Comparison of ENCODE assay signal across 8 mouse cellular contexts in genomic region chr1:133924141-133924875, GRCm38 (mm10). TPM values are rescaled to one million over a fixed set of nuclear protein-coding genes. Genes with fewer than 3 reads are reported as not detected.
DNase-seq lines count a peak whose midpoint lies in the region; ATAC-seq lines count a peak whose summit lies in the region.

No protein-coding gene starts in this region.

- DNase-seq in layer of hippocampus, adult 11-12 months (ENCODE audit: low spot score), result peak; percentile 49
- DNase-seq in layer of hippocampus, adult 9-10 months (ENCODE audit: low spot score), result no peak
- DNase-seq in embryo, embryonic 10.5 days (ENCODE audit: low spot score), result peak; percentile 64
- DNase-seq in urinary bladder, postnatal 36 days (ENCODE audit: low spot score in 2 of 2), result no peak
- DNase-seq in lung, postnatal 14 days, result no peak
- DNase-seq in gastrocnemius, postnatal 10 days, result no peak

- 26% methylated on average over 7 of the region's 7 CpGs for WGBS in hindbrain, embryonic 16.5 days
- WGBS in neural tube, embryonic 13.5 days, result 18% methylated on average over 7 of the region's 7 CpGs

- H3K4me2 ChIP-seq in hindbrain, embryonic 16.5 days (ENCODE audit: low read length), result peak overlapping the region; percentile 18; the same call in 1 of the 2 replicates
- peak overlapping the region; percentile 29 for H3K4me2 ChIP-seq in neural tube, embryonic 13.5 days

- peak; percentile 55 for ATAC-seq in hindbrain, embryonic 16.5 days
- peak; percentile 79 for ATAC-seq in neural tube, embryonic 13.5 days (ENCODE audit: low read depth)

- no peak overlapping the region for H3K9ac ChIP-seq in hindbrain, embryonic 16.5 days (ENCODE audit: low read depth, low read length)
- H3K9ac ChIP-seq in neural tube, embryonic 13.5 days, result peak overlapping the region; percentile 31; the same call in 1 of the 2 replicates

- H3K27ac ChIP-seq in hindbrain, embryonic 16.5 days (ENCODE audit: low read depth, low read length), result no peak overlapping the region
- H3K27ac ChIP-seq in neural tube, embryonic 13.5 days (replicated peaks), result no peak overlapping the region

- H3K4me3 ChIP-seq in hindbrain, embryonic 16.5 days (ENCODE audit: low read length), result no peak overlapping the region
- 0 out of 2 replicates have a peak overlapping the region, but pooled peaks have one; percentile 5 for H3K4me3 ChIP-seq in neural tube, embryonic 13.5 days

- H3K36me3 ChIP-seq in hindbrain, embryonic 16.5 days (ENCODE audit: control insufficient read depth, insufficient read depth, low read length), result no peaks in the 10 kb centered on the region
- H3K36me3 ChIP-seq in neural tube, embryonic 13.5 days, result no peaks in the 10 kb centered on the region

- 0 out of 2 replicates have a peak, but pooled peaks cover 3% of the 10 kb centered on the region for H3K9me3 ChIP-seq in hindbrain, embryonic 16.5 days (ENCODE audit: control insufficient read depth, low read length)
- H3K9me3 ChIP-seq in neural tube, embryonic 13.5 days, result no peaks in the 10 kb centered on the region

- peaks cover 5% of the 10 kb centered on the region for H3K4me1 ChIP-seq in hindbrain, embryonic 16.5 days (ENCODE audit: control insufficient read depth, insufficient read depth, low read depth, low read length)
- H3K4me1 ChIP-seq in neural tube, embryonic 13.5 days (replicated peaks), result peaks cover 38% of the 10 kb centered on the region

- H3K27me3 ChIP-seq in hindbrain, embryonic 16.5 days (replicated peaks; ENCODE audit: control insufficient read depth, insufficient read depth, low read length), result no peaks in the 10 kb centered on the region
- H3K27me3 ChIP-seq in neural tube, embryonic 13.5 days, result no peaks in the 10 kb centered on the region

RNA-seq across cellular contexts. Expression of gene Prelp, which starts 3.1 kb away (rescaled TPM):
- 12.0 and 17.0 TPM in 2 replicates for polyA plus RNA-seq in hindbrain, embryonic 16.5 days (2015; fragmentation: Nextera tagmentation; extraction: Ambion mirVana)
- 8.2 and 10.1 TPM in 2 replicates for polyA plus RNA-seq in neural tube, embryonic 13.5 days (2015; fragmentation: Nextera tagmentation; extraction: Ambion mirVana)
- 10 to 100 TPM; 16.3 to 20.0 TPM for total RNA-seq in gastrocnemius, postnatal 10 days (2021)

RNA-seq across cellular contexts. Expression of gene Optc, which starts 16.5 kb away (rescaled TPM):
- 4.0 and 4.1 TPM in 2 replicates for polyA plus RNA-seq in hindbrain, embryonic 16.5 days (2015; fragmentation: Nextera tagmentation; extraction: Ambion mirVana)
- polyA plus RNA-seq in neural tube, embryonic 13.5 days (2015; fragmentation: Nextera tagmentation; extraction: Ambion mirVana), result 2.0 and 2.4 TPM in 2 replicates
- total RNA-seq in gastrocnemius, postnatal 10 days (2021), result under 1 TPM; 0.16 to 0.23 TPM

Comparison
In these comparisons a context has a peak if more than half of its experiments do, and no peak if none do; other contexts are left out.
1. DNase-seq: peak in layer of hippocampus, adult 11-12 months (single experiment) and embryo, embryonic 10.5 days (single experiment); none in layer of hippocampus, adult 9-10 months (single experiment), urinary bladder, postnatal 36 days (0 of 2), lung, postnatal 14 days (single experiment) and gastrocnemius, postnatal 10 days (single experiment).